Mouse (Mus musculus): ENCODE measurements around the gene Shroom3.

- TF ChIP-seq CTCF (IDR thresholded peaks at IDR 0.05 in 2 of 3, conservative IDR thresholded peaks at IDR 0.05 in 1 of 3; ENCODE audit: control insufficient read depth in 1 of 3, insufficient read depth in 1 of 3, low read depth in 2 of 3, low read length in 3 of 3, poor library complexity in 1 of 3, severe bottlenecking in 1 of 3): no peak
- TF ChIP-seq KAT2A (conservative IDR thresholded peaks at IDR 0.05; ENCODE audit: low read depth, low read length): no peak
- TF ChIP-seq ZKSCAN1 (IDR thresholded peaks at IDR 0.05; ENCODE audit: low read depth, low read length): no peak
- no peak for TF ChIP-seq POLR2A (IDR thresholded peaks at IDR 0.05; ENCODE audit: control insufficient read depth in 1 of 2, insufficient read depth in 1 of 2, low read depth in 1 of 2, low read length in 2 of 2, poor library complexity in 1 of 2)
- no peak for TF ChIP-seq MEF2A (IDR thresholded peaks at IDR 0.05; ENCODE audit: extremely low read depth, insufficient replicate concordance, low read depth, low read length, poor library complexity, severe bottlenecking)
- TF ChIP-seq JUND (IDR thresholded peaks at IDR 0.05; ENCODE audit: low read depth, low read length): no peak
- no peak for TF ChIP-seq HCFC1 (IDR thresholded peaks at IDR 0.05; ENCODE audit: low read depth, low read length)
Observed at GRCm38 (mm10) chr5:92987891-92988768, 304.9 kb downstream of the Shroom3 start.
